Mouse (Mus musculus): Measurements from ENCODE around the gene Rab5c. TPM values are rescaled to one million over a fixed set of nuclear protein-coding genes. Genes with fewer than 3 reads are reported as not detected.

The Rab5c gene
- polyA plus RNA-seq (2021; fragmentation: Nextera tagmentation): 43.2 and 51.8 TPM in 2 replicates
- long read RNA-seq, experiment 1, transcript Rab5c-202 (6 exons, 1,915 nt): major isoform, 186 of 210 reads
- long read RNA-seq, experiment 1, partial matches to known transcripts: 15 of 210 reads
- long read RNA-seq, experiment 1, other reads (novel, unspliced or antisense): 5 of 210 reads
- long read RNA-seq, experiment 2, transcript Rab5c-202 (6 exons, 1,915 nt): major isoform, 35 of 48 reads
- long read RNA-seq, experiment 2, partial matches to known transcripts: 13 of 48 reads
- long read RNA-seq, experiment 2, other reads (novel, unspliced or antisense): 0 of 48 reads

GRCm38 (mm10) chr11:100738066-100738604, at the start of gene Rab5c:
Rab5c (minus strand) TSS chr11:100738215.

GRCm38 (mm10) chr11:100770646-100771408, 32.8 kb upstream of the Rab5c start, which contains the start of gene Ghdc:
Ghdc (minus strand) TSS chr11:100770957.

GRCm38 (mm10) chr11:100762831-100763230, 24.8 kb upstream of the Rab5c start, which contains the start of gene Hcrt:
Hcrt (minus strand) TSS chr11:100762931.

GRCm38 (mm10) chr11:100759611-100760233, 21.7 kb upstream of the Rab5c start, which contains the start of gene Kcnh4:
Kcnh4 (minus strand) TSS chr11:100759942.

GRCm38 (mm10) chr11:100713735-100714533, 24.1 kb downstream of the Rab5c start, which contains the start of gene Hspb9:
Hspb9 (plus strand) TSS chr11:100713850.

GRCm38 (mm10) chr11:100711783-100712615, 26.0 kb downstream of the Rab5c start, which contains the start of gene Kat2a:
Kat2a (minus strand) TSS chr11:100712465.

GRCm38 (mm10) chr11:100703851-100704531, 34.0 kb downstream of the Rab5c start, which contains the start of gene Dhx58:
Dhx58 (minus strand) TSS chr11:100704271.

GRCm38 (mm10) chr11:100692164-100692616, 45.8 kb downstream of the Rab5c start, which contains the start of gene Zfp385c:
Zfp385c (minus strand) TSS chr11:100692455.

Other genes with a start within 250 kb of the Rab5c start
- 72.4 and 92.4 TPM in 2 replicates for gene Acly, start 210.2 kb downstream of the Rab5c start, polyA plus RNA-seq (2021; fragmentation: Nextera tagmentation)
- gene Ttc25, start 192.6 kb downstream of the Rab5c start, polyA plus RNA-seq (2021; fragmentation: Nextera tagmentation): 0.95 and 1.1 TPM in 2 replicates
- 359 and 428 TPM in 2 replicates for gene Cnp, start 163.3 kb downstream of the Rab5c start, polyA plus RNA-seq (2021; fragmentation: Nextera tagmentation)
- gene Nkiras2, start 119.0 kb downstream of the Rab5c start, polyA plus RNA-seq (2021; fragmentation: Nextera tagmentation): 14.5 and 16.5 TPM in 2 replicates
- 127 and 154 TPM in 2 replicates for gene Dnajc7, start 118.0 kb downstream of the Rab5c start, polyA plus RNA-seq (2021; fragmentation: Nextera tagmentation)
- 0.04 and 0.23 TPM in 2 replicates for gene Zfp385c, start 45.8 kb downstream of the Rab5c start, polyA plus RNA-seq (2021; fragmentation: Nextera tagmentation)
- gene Dhx58, start 33.9 kb downstream of the Rab5c start, polyA plus RNA-seq (2021; fragmentation: Nextera tagmentation): 1.0 and 1.4 TPM in 2 replicates
- 14.8 and 32.0 TPM in 2 replicates for gene Kat2a, start 25.8 kb downstream of the Rab5c start, polyA plus RNA-seq (2021; fragmentation: Nextera tagmentation)
- gene Hspb9, start 24.4 kb downstream of the Rab5c start, polyA plus RNA-seq (2021; fragmentation: Nextera tagmentation): 0.34 TPM in 1 of 2 replicates, not detected in the other
- 1.0 and 2.6 TPM in 2 replicates for gene Kcnh4, start 21.7 kb upstream of the Rab5c start, polyA plus RNA-seq (2021; fragmentation: Nextera tagmentation)
- 0.51 and 1.3 TPM in 2 replicates for gene Hcrt, start 24.7 kb upstream of the Rab5c start, polyA plus RNA-seq (2021; fragmentation: Nextera tagmentation)
- 5.9 TPM in 2 replicates for gene Ghdc, start 32.7 kb upstream of the Rab5c start, polyA plus RNA-seq (2021; fragmentation: Nextera tagmentation)
- 4.1 and 5.4 TPM in 2 replicates for gene Stat5b, start 112.5 kb upstream of the Rab5c start, polyA plus RNA-seq (2021; fragmentation: Nextera tagmentation)
- 1.2 and 1.8 TPM in 2 replicates for gene Stat5a, start 121.1 kb upstream of the Rab5c start, polyA plus RNA-seq (2021; fragmentation: Nextera tagmentation)
- 16.6 and 19.2 TPM in 2 replicates for gene Stat3, start 201.3 kb upstream of the Rab5c start, polyA plus RNA-seq (2021; fragmentation: Nextera tagmentation)
- gene Cavin1, start 232.7 kb upstream of the Rab5c start, polyA plus RNA-seq (2021; fragmentation: Nextera tagmentation): 18.5 and 21.2 TPM in 2 replicates

Measured in left cerebral cortex, adult 6 months (tissue).